Mouse (Mus musculus) forebrain, embryonic 10.5 days (tissue): ENCODE measurements around the gene Atp8a2. TPM values are rescaled to one million over a fixed set of nuclear protein-coding genes. Genes with fewer than 3 reads are reported as not detected.

Source experiments
- DNase-seq: peaks from one replicate; pipeline ENCODE4 v3.0.0-alpha.2; 2017; ENCODE audit warnings: low spot score; ENCODE audit errors: extremely low spot score
- H3K27ac ChIP-seq: fragments of 300-500 bp; sonication (generic); 2 replicates; pipeline ENCODE4 v1.5.1; 2016; ENCODE audit warnings: mild to moderate bottlenecking
- H3K27me3 ChIP-seq: fragments of 300-500 bp; sonication (generic); 2 replicates; pipeline ENCODE4 v1.6.1; 2016; ENCODE audit warnings: mild to moderate bottlenecking; ENCODE audit not compliant: poor library complexity, severe bottlenecking
- H3K36me3 ChIP-seq: fragments of 300-500 bp; sonication (generic); replicated peaks from 2 replicates; pipeline ENCODE4 v1.6.1; 2016; ENCODE audit warnings: mild to moderate bottlenecking, moderate library complexity
- H3K4me1 ChIP-seq: fragments of 300-500 bp; sonication (generic); 2 replicates; pipeline ENCODE4 v1.6.1; 2016
- H3K4me3 ChIP-seq: fragments of 300-500 bp; sonication (generic); 2 replicates; pipeline ENCODE4 v1.5.1; 2016; ENCODE audit warnings: mild to moderate bottlenecking, moderate library complexity
- H3K9me3 ChIP-seq: fragments of 300-500 bp; sonication (generic); 2 replicates; pipeline ENCODE4 v1.6.1; 2016; ENCODE audit warnings: mild to moderate bottlenecking, moderate library complexity
- WGBS: fragments of 180-500 bp; shearing (Covaris S2); methylation state at CpG from one replicate; pipeline ENCODE4 v1.1.7; 2016; 5-methylcytosine and 5-hydroxymethylcytosine counted together
- microRNA counts: library from miRNA; unstranded; fragments of <30 nt; microRNA quantifications from one replicate; lab custom pipeline; 2017
- microRNA-seq: library from miRNA; unstranded; fragments of <30 nt; microRNA quantifications from one replicate; pipeline ENCODE4, GENCODE M21; 2017
- polyA plus RNA-seq: library from polyadenylated mRNA; unstranded; fragments of >200 nt; fragmentation: Nextera tagmentation; extraction: Ambion mirVana; gene quantifications from 2 replicates; pipeline ENCODE4 v1.2.1, GENCODE M21; 2016

Atp8a2 gene
- polyA plus RNA-seq, 1 experiment from 2014 or later, result 2.8 TPM

DNA sequence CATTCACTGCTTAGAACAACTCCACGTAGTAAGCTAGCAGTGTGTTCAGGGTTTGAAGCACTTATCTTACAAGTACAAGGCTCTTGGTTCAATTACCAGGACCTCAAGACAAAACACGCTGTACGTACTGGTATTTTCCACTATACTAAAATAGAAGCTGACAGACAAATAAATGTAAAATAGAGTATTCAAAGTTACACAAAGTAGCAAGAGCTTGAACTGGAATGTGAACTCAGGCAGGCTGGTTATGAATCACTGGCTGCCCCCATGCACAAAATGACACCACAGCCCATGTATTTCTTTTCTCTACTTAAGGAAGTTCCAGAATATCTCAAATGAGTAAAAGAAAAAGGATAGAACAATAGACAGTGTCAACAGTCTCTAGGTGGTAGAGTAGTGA, 602.0 kb downstream of the Atp8a2 start:
- WGBS, result 94% methylated on average over 3 of the region's 3 CpGs
- Histone ChIP-seq H3K4me1 (peaks cover 15% of the 10 kb centered on the region), H3K36me3 (peaks cover 19% of the 10 kb centered on the region), H3K27me3 (no peaks in the 10 kb centered on the region), H3K9me3 (no peaks in the 10 kb centered on the region), H3K4me3 (no peak overlapping the region), H3K27ac (no peak overlapping the region)
- no peak for DNase-seq

GRCm38 (mm10) chr14:59592593-59592992, 604.4 kb downstream of the Atp8a2 start:
- Histone ChIP-seq H3K27ac (no peak overlapping the region), H3K27me3 (no peaks in the 10 kb centered on the region), H3K36me3 (peaks cover 41% of the 10 kb centered on the region), H3K9me3 (no peaks in the 10 kb centered on the region), H3K4me3 (no peak overlapping the region), H3K4me1 (peaks cover 10% of the 10 kb centered on the region)
- 94% methylated on average over 3 of the region's 3 CpGs for WGBS
- no peak for DNase-seq

- DNase-seq, result no peak
- H3K27ac ChIP-seq, result no peak overlapping the region
- H3K27me3 ChIP-seq, result no peaks in the 10 kb centered on the region
- peaks cover 5% of the 10 kb centered on the region for H3K4me1 ChIP-seq
- WGBS, result 78% methylated on average over 8 of the region's 8 CpGs
- H3K36me3 ChIP-seq, result peaks cover 44% of the 10 kb centered on the region
- no peak overlapping the region for H3K4me3 ChIP-seq
- no peaks in the 10 kb centered on the region for H3K9me3 ChIP-seq
These were observed 605.1 kb downstream of the Atp8a2 start for GRCm38 (mm10) chr14:59591901-59592300.

- no peak for DNase-seq
- Histone ChIP-seq H3K9me3 (no peaks in the 10 kb centered on the region), H3K36me3 (peaks cover 57% of the 10 kb centered on the region), H3K27me3 (no peaks in the 10 kb centered on the region), H3K27ac (no peak overlapping the region), H3K4me3 (no peak overlapping the region), H3K4me1 (no peaks in the 10 kb centered on the region)
- WGBS, result 73% methylated on average over 1 of the region's 1 CpGs
These were observed 606.4 kb downstream of the Atp8a2 start for GRCm38 (mm10) chr14:59590614-59591013.

MicroRNA genes within 50 kb of the gene (microRNA counts, 519-probe panel; counts per million panel counts)
- 341 counts per million, percentile 65 among the panel's probes with 10 or more counts for microRNA mmu-miR-719 (lab: Ali Mortazavi, UCI)

Small RNA genes within 50 kb of the gene (microRNA-seq; reads per million reads assigned to microRNA genes)
- gene Mir719, result not detected

Other genes with a start within 250 kb of the Atp8a2 start
- gene Nupl1, start 54.3 kb upstream of the Atp8a2 start, polyA plus RNA-seq, result 0.05 TPM in 1 of 2 replicates, not detected in the other
- 63.6 and 63.7 TPM in 2 replicates for gene Gm49336, start 54.3 kb upstream of the Atp8a2 start, polyA plus RNA-seq
- gene Mtmr6, start 68.0 kb upstream of the Atp8a2 start, polyA plus RNA-seq, result 27.5 and 27.6 TPM in 2 replicates
- 7.7 and 9.6 TPM in 2 replicates for gene Amer2, start 176.1 kb upstream of the Atp8a2 start, polyA plus RNA-seq